Mouse (Mus musculus): ENCODE data around the gene Fanci. TPM values are rescaled to one million over a fixed set of nuclear protein-coding genes. Genes with fewer than 3 reads are reported as not detected.

The Fanci gene
- polyA plus RNA-seq, 1 experiment from 2014 or later = 16.1 TPM

DNA sequence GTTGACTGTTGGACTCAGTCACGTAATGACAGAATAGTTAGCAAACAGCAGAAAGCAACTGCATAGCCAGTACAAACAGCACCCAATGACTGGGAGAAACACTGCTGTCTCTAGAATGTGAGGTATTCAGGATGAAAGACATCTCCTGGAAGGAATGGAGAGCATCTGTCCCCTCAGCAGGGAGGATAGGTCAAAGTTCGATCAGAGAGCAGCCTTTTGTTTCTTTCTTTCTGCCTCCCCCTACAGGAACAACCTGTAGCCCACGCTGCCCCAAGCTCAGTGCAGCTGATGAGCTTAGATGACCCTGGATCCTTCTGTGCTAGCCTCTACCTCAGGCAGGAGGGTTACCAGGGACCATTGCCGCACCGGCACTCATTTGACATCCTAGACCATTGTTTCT is 36.5 kb downstream of the Fanci start:
- peaks cover 24% of the 10 kb centered on the region for H3K36me3 ChIP-seq
- peaks cover 15% of the 10 kb centered on the region; the same call in 1 of the 2 replicates for H3K4me1 ChIP-seq
- H3K27ac ChIP-seq = no peak overlapping the region
- DNase-seq (ENCODE audit: low spot score) = no peak
- no peaks in the 10 kb centered on the region for H3K9me3 ChIP-seq
- 45% methylated on average over 5 of the region's 5 CpGs for WGBS
- H3K27me3 ChIP-seq (ENCODE audit: insufficient read depth, poor library complexity, severe bottlenecking) = no peaks in the 10 kb centered on the region
- H3K4me3 ChIP-seq = no peak overlapping the region

DNA sequence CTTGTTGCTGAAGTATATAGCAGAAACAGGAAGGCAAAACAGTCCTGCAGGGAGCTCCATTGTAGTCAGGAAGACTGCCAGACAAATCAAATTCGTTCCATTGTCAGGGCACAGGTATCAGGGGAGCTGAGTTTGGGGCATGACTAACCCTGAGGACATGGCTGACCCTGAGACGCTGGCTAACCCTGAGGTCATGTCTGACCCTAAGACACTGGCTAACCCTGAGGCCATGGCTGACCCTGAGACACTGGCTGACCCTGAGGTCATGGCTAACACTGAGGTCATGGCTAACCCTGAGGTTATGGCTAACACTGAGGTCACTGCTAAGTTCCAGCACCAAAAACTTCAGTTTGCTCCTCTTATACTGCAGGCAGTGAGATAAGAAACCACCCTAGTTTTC is 48.3 kb downstream of the Fanci start:
- Histone ChIP-seq H3K4me3 (no peak overlapping the region), H3K9me3 (no peaks in the 10 kb centered on the region), H3K27ac (no peak overlapping the region), H3K27me3 (ENCODE audit: insufficient read depth, poor library complexity, severe bottlenecking) (no peaks in the 10 kb centered on the region), H3K36me3 (peaks cover 57% of the 10 kb centered on the region), H3K4me1 (no peaks in the 10 kb centered on the region)
- no peak for DNase-seq (ENCODE audit: low spot score)
- 64% methylated on average over 2 of the region's 2 CpGs for WGBS

DNA sequence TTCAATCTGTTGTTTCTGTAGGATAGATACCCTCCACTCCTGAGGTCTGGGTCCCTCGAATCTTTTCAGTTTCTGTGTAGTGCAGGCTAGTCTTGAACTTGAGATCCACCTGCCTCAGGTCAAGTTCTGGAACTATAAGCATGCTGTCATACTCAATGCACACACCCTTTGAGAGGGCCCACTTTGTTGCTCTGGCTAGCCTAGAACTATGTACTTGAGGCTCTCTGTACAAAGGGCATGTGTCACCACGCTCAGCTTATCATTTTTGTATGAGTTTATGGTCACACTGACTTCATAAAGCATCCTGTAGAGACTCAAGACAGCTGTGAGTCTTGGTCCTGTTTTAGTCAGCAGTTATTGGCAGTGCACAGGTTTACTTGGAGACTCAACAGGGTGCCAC is 55.3 kb downstream of the Fanci start:
- H3K27me3 ChIP-seq (ENCODE audit: insufficient read depth, poor library complexity, severe bottlenecking) = no peaks in the 10 kb centered on the region
- no peak overlapping the region for H3K4me3 ChIP-seq
- H3K27ac ChIP-seq = no peak overlapping the region
- H3K36me3 ChIP-seq = peaks cover 94% of the 10 kb centered on the region
- WGBS = 89% methylated on average over 2 of the region's 2 CpGs
- H3K9me3 ChIP-seq = no peaks in the 10 kb centered on the region
- H3K4me1 ChIP-seq = no peaks in the 10 kb centered on the region
- DNase-seq (ENCODE audit: low spot score) = no peak

DNA sequence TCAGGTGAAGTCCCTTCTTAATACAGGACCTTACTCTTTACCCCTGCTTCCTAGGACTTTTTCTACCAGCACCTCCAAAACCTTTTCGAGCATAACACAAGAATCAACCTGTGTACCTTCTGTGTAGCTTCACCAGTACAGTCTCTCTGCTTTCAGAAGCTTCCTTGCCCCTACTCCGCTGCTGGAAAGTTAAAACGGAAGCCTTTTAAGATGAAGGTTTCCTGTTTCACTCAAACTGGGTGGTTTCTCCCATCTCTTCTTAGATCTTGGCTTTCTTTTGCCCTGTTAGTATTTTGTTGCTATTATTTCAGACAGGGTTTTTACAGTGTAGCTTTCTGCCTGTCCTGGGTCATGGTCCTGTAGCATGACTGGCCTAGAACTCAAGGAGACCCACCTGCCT is 55.8 kb downstream of the Fanci start:
- Histone ChIP-seq H3K36me3 (peaks cover 96% of the 10 kb centered on the region), H3K27me3 (ENCODE audit: insufficient read depth, poor library complexity, severe bottlenecking) (no peaks in the 10 kb centered on the region), H3K9me3 (no peaks in the 10 kb centered on the region), H3K4me3 (no peak overlapping the region), H3K27ac (no peak overlapping the region), H3K4me1 (no peaks in the 10 kb centered on the region)
- DNase-seq (ENCODE audit: low spot score) = no peak
- 91% methylated on average over 3 of the region's 3 CpGs for WGBS

DNA sequence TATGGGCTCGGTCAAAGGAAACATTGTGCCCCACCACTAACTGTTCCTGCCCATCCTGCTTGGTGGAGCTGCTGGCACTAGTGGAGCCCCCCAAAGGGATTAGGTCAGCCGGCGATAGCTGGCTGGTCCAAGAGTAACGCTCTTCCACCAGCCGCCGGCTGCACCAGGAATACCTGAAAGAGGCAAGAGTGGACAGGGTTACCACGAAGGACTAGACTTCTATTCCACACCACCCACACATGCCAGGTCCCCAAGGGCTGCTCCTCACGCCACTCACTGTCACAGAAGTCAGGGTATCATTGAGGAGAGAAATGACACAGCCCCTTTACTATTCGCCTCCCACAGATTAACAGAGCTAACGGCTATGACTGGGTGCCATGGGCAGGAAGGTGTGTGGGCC is 70.0 kb downstream of the Fanci start:
- Histone ChIP-seq H3K27ac (no peak overlapping the region), H3K36me3 (peaks cover 65% of the 10 kb centered on the region), H3K27me3 (ENCODE audit: insufficient read depth, poor library complexity, severe bottlenecking) (peaks cover 4% of the 10 kb centered on the region; the same call in 1 of the 2 replicates), H3K4me3 (no peak overlapping the region), H3K4me1 (peaks cover 18% of the 10 kb centered on the region), H3K9me3 (no peaks in the 10 kb centered on the region)
- 86% methylated on average over 10 of the region's 10 CpGs for whole genome bisulfite sequencing
- DNase-seq (ENCODE audit: low spot score) = no peak

DNA sequence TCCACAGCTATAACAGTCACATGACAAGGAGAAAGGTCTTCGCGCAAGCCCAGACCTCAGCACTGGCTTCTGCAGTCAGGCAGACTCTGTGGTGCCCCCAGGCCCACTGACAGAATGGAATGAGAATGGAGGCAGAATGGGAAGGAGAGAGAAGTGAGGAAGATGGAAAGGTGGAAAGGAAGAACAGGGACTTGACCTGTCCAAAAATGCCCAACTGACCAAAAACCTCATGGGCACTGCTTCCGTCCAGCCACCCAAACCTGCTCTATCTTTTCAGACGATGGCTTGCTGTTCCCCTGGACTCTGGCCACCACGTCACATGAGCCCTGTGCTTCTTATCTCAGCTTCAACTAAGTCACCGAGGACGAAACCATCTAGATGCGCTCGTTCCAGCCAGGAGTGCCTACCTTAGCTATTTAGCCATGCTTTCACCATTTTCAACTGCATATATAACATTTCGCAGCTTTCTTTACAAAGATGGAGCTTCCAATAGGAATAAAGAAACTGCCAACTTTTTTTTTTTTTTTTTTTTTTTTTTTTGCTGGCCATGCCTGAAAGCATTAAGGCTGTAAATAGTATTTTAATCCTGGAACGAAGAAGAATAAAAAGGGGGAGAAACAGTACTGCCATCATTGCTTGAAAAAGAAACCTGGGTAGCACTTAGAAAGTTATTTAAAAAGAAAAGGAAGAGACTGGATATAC is 71.8 kb downstream of the Fanci start:
- Histone ChIP-seq H3K27ac (no peak overlapping the region), H3K36me3 (peaks cover 47% of the 10 kb centered on the region), H3K9me3 (no peaks in the 10 kb centered on the region), H3K4me1 (peaks cover 29% of the 10 kb centered on the region), H3K4me3 (no peak overlapping the region), H3K27me3 (ENCODE audit: insufficient read depth, poor library complexity, severe bottlenecking) (peaks cover 4% of the 10 kb centered on the region)
- 58% methylated on average over 11 of the region's 11 CpGs for WGBS
- DNase-seq (ENCODE audit: low spot score) = no peak

DNA sequence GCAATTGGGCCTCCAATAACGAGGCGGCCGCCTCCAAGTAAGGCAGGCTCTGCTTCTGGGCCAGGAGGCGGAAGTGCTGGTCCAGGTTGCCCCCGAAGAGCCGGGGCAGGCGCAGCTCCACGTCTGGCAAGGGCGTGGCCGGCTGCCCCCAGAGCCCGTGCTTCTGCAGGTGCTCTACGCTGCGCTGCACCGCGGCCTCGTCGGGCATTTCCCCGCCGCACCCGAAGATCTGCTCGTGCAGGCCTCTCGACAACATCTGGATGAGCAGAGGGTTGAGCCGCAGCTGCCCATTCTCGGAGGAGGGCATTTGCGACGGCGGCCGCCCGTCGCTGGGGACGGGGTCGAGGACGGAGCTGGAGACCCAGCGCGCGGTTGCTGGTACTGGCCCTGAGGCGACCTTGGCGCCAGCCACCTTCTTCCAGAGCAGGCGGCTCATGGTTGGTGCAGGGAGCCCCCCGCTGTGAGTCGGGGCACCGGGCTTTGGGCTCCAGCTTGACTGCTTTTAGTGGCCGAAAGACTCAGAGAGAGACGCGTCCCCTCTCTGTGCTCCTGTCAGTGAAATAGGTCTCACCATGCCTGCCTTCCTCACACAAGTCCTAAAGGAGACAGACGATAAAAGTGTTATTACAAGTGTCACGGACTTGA is 73.2 kb downstream of the Fanci start:
- DNase-seq (ENCODE audit: low spot score) = peak; percentile 78
- H3K36me3 ChIP-seq = peaks cover 33% of the 10 kb centered on the region
- peaks cover 38% of the 10 kb centered on the region for H3K4me1 ChIP-seq
- H3K4me3 ChIP-seq = peak overlapping the region; percentile 97
- no peaks in the 10 kb centered on the region for H3K9me3 ChIP-seq
- H3K27ac ChIP-seq = peak overlapping the region; percentile 93
- peaks cover 4% of the 10 kb centered on the region for H3K27me3 ChIP-seq (ENCODE audit: insufficient read depth, poor library complexity, severe bottlenecking)
- 3% methylated on average over 47 of the region's 47 CpGs for WGBS

DNA sequence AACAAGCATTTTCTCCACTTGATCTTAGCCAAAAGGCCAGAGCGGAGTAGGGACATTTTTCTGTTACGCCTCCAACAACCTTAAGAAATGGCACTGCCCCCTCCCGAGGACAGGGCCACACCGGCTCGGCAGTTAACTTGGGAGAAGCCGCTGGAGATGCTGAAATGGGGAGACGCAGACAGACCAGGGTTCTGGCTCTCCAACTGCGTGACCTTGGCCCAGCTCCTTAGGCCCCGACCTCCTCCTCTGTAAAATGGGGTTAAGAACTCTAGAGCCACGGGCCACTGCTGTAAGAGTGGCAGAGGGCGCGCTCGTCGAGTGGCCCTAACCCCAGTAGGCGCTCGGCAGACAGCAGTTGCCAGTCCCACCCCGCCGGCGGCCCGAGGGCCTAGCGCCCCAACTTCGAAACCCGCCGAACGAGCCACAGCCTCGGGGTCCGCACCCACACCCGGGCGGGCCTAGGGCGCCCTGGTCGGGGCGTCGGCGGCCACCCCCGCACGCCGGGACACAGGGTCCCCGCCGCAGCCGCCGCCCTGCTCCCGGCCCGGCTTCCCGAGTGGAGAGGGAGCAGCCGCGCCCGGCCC is 73.8 kb downstream of the Fanci start:
- H3K4me3 ChIP-seq = peak overlapping the region; percentile 97
- H3K27me3 ChIP-seq (ENCODE audit: insufficient read depth, poor library complexity, severe bottlenecking) = peaks cover 4% of the 10 kb centered on the region
- no peaks in the 10 kb centered on the region for H3K9me3 ChIP-seq
- H3K4me1 ChIP-seq = peaks cover 43% of the 10 kb centered on the region
- WGBS = under 1% methylated on average over 45 of the region's 47 CpGs
- peak; percentile 81 for DNase-seq (ENCODE audit: low spot score)
- H3K36me3 ChIP-seq = peaks cover 26% of the 10 kb centered on the region
- H3K27ac ChIP-seq = peak overlapping the region; percentile 93

DNA sequence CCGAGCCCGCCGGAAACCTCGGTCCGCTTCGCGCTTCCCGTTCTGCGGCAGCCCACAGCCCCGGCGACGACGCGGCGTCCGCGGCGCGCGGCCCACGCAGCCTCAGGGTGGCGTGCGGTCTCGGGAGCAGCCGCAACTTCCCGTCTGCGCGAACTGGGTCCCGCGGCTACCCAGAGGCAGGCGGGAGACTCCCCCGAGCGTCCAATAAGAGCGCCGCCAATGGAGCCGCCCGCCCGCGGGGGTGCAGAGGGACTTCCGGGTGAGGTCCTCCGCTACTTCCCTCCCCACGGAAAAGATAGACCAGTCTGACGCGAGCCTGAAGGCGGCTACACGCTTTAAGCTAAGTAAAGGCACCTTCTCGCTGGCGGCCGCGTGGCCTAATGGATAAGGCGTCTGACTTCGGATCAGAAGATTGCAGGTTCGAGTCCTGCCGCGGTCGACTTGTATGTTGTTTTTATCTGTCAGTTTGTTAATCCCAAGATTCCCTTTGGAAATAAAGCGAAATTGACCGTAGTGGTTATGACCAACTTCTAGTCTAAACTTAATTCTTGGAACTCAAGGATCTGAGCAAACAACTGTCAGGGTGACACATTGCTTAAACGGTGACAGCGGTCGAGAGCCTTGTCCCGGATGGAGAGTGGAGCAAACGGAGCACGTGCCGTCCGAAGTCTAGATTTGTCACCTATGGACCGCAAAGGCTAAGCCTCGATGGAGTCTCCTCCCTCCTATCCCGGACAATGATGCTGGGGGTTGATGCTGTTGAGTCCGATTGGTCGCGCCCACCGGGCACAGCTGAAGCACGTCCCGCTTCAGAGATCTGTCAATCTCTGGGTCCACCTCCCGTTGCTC is 74.5 kb downstream of the Fanci start, which contains the start of gene Polg:
Gene Polg, minus strand, starts transcription at position 310 of the 849 bp plus-strand sequence.
- under 1% methylated on average over 76 of the region's 76 CpGs for WGBS
- H3K27ac ChIP-seq = peak within 1 kb of the TSS; percentile 93
- H3K36me3 ChIP-seq = peaks cover 19% of the 10 kb centered on the region
- H3K9me3 ChIP-seq = no peaks in the 10 kb centered on the region
- H3K27me3 ChIP-seq (ENCODE audit: insufficient read depth, poor library complexity, severe bottlenecking) = peaks cover 4% of the 10 kb centered on the region
- peak within 1 kb of the TSS; percentile 97 for H3K4me3 ChIP-seq
- H3K4me1 ChIP-seq = peaks cover 44% of the 10 kb centered on the region
- peak; percentile 99 for DNase-seq (ENCODE audit: low spot score)

DNA sequence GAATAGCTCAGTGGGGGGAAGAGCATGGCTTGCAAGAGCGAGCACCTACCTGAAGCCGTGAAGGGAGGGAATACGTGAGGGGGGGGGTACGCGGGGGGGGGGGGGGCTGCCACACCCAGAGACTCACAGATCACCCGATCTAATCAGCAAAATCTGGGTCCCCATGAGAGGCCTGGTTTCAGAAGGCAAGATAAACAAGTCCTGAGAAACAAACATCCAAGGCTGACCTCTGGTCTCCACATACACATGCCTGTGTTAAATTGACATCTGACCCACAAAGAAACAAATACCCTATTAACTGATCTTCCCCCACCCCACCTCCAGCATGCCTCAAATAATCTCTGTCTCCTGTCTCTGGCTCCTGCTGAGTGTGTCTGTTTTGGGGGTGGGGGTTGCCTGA is 76.2 kb downstream of the Fanci start:
- H3K27ac ChIP-seq = no peak overlapping the region
- H3K4me3 ChIP-seq = peak overlapping the region; percentile 97
- H3K36me3 ChIP-seq = peaks cover 6% of the 10 kb centered on the region; the same call in 1 of the 2 replicates
- no peak for DNase-seq (ENCODE audit: low spot score)
- WGBS = 10% methylated on average over 4 of the region's 6 CpGs
- peaks cover 44% of the 10 kb centered on the region for H3K4me1 ChIP-seq
- no peaks in the 10 kb centered on the region for H3K9me3 ChIP-seq
- H3K27me3 ChIP-seq (ENCODE audit: insufficient read depth, poor library complexity, severe bottlenecking) = peaks cover 4% of the 10 kb centered on the region

DNA sequence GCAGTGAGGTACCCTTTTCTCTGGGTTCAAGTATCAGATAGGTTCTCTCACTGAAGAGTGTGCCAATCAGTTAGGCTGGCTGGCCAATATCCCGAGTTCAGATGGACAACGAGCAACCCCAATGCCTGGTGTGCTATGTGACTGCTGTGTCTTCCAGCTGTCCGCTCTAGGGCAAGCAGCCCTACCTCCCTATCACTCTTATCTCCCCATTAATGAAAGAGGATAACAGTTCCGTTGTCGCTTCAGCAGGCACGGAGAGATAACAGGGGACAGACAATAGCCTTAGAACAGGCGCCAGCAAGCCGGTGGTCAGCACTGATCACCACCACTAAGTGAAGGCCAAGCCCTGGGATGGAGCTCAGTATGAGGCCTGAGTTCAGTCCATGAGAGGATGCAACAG is 77.3 kb downstream of the Fanci start:
- no peak for DNase-seq (ENCODE audit: low spot score)
- H3K4me3 ChIP-seq = no peak overlapping the region
- H3K4me1 ChIP-seq = peaks cover 36% of the 10 kb centered on the region
- WGBS = 11% methylated on average over 8 of the region's 8 CpGs
- H3K9me3 ChIP-seq = no peaks in the 10 kb centered on the region
- 0 out of 2 replicates have a peak overlapping the region, but pooled peaks have one; percentile 16 for H3K27ac ChIP-seq
- peaks cover 4% of the 10 kb centered on the region for H3K27me3 ChIP-seq (ENCODE audit: insufficient read depth, poor library complexity, severe bottlenecking)
- H3K36me3 ChIP-seq = no peaks in the 10 kb centered on the region

DNA sequence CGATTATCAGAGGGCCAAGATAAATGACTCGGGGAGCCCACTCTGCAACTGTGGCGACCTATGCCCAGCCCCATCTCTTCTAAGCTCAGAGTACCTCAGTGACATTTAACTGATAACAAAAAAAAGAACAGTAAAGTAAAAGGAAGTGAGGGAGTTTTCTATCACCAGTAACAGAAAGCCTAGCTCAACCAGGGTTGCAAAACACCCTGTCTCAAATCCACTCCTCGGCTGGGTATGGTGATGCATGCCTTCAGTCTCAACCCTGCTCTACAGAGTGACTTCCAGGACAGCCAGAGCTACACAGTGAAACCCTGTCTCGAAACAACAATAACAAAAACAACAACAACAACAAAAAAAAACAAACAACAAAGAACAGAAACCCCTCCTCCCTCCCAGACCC is 78.0 kb downstream of the Fanci start:
- no peaks in the 10 kb centered on the region for H3K36me3 ChIP-seq
- H3K9me3 ChIP-seq = no peaks in the 10 kb centered on the region
- WGBS = 30% methylated on average over 5 of the region's 5 CpGs
- no peak for DNase-seq (ENCODE audit: low spot score)
- H3K27me3 ChIP-seq (ENCODE audit: insufficient read depth, poor library complexity, severe bottlenecking) = no peaks in the 10 kb centered on the region; the same call in 1 of the 2 replicates
- H3K4me3 ChIP-seq = no peak overlapping the region
- H3K27ac ChIP-seq = no peak overlapping the region
- peaks cover 29% of the 10 kb centered on the region for H3K4me1 ChIP-seq
